Comparison of ENCODE assay signal across 15 mouse cellular contexts in genomic region chr17:72939569-72939899, GRCm38 (mm10). TPM values are rescaled to one million over a fixed set of nuclear protein-coding genes. Genes with fewer than 3 reads are reported as not detected.
DNase-seq lines count a peak whose midpoint lies in the region; ATAC-seq and TF ChIP-seq lines count a peak whose summit lies in the region.
"Had no signal": no experiment of that assay in that cellular context is flagged by ENCODE, and none has a peak within 500 bp of the region (broad histone marks: within the 10 kb centered on the region; RNA-seq: fewer than 3 reads in every experiment).

No protein-coding gene starts in this region.

- WGBS in heart, adult 2 months: 40% methylated on average over 6 of the region's 6 CpGs
- WGBS in spleen, adult 2 months: 4% methylated on average over 6 of the region's 6 CpGs
- 85% methylated on average over 6 of the region's 6 CpGs for whole genome bisulfite sequencing in hindbrain, embryonic 12.5 days
- WGBS in forebrain, embryonic 11.5 days: 88% methylated on average over 6 of the region's 6 CpGs

- no peak overlapping the region for H3K4me2 ChIP-seq in hindbrain, embryonic 12.5 days (replicated peaks)
- no peak overlapping the region for H3K4me2 ChIP-seq in forebrain, embryonic 11.5 days (ENCODE audit: low read depth, low read length, severe bottlenecking)
- H3K4me2 ChIP-seq: forebrain, embryonic 12.5 days; lung, embryonic 14.5 days had no signal

- peak; percentile 70; the same call in 1 of the 2 replicates for ATAC-seq in neutrophil, adult 5-6 weeks (ENCODE audit: extremely low read depth, insufficient number of reproducible peaks, low FRiP score, poor library complexity, severe bottlenecking)
- no peak for ATAC-seq in hindbrain, embryonic 12.5 days (ENCODE audit: low FRiP score)
- ATAC-seq in forebrain, embryonic 11.5 days (replicated peaks; ENCODE audit: low FRiP score): no peak

- H3K4me1 ChIP-seq in heart, adult 2 months (ENCODE audit: control insufficient read depth, insufficient read depth, low read length): peaks cover 17% of the 10 kb centered on the region
- peaks cover 42% of the 10 kb centered on the region; the same call in 1 of the 2 replicates for H3K4me1 ChIP-seq in spleen, adult 2 months (ENCODE audit: control insufficient read depth, insufficient read depth, insufficient read length)
- H3K4me1 ChIP-seq in hindbrain, embryonic 12.5 days: peaks cover 8% of the 10 kb centered on the region; the same call in 1 of the 2 replicates
- 0 out of 2 replicates have a peak, but pooled peaks cover under 1% of the 10 kb centered on the region for H3K4me1 ChIP-seq in forebrain, embryonic 11.5 days (replicated peaks; ENCODE audit: control insufficient read depth, insufficient read depth, low read length)

- no peaks in the 10 kb centered on the region for H3K79me2 ChIP-seq in heart, adult 2 months (replicated peaks; ENCODE audit: control insufficient read depth, insufficient read depth, low read length)

- no peak overlapping the region for H3K4me3 ChIP-seq in heart, adult 2 months
- H3K4me3 ChIP-seq in spleen, adult 2 months (ENCODE audit: extremely low read depth, insufficient read depth, insufficient read length): no peak overlapping the region
- H3K4me3 ChIP-seq in hindbrain, embryonic 12.5 days: no peak overlapping the region
- H3K4me3 ChIP-seq in left cerebral cortex, adult 2 months: no peak overlapping the region
- no peak overlapping the region for H3K4me3 ChIP-seq in forebrain, embryonic 11.5 days (ENCODE audit: low read depth, low read length)
- H3K4me3 ChIP-seq: forebrain, embryonic 12.5 days; hindbrain, embryonic 10.5 days had no signal

- peaks cover 42% of the 10 kb centered on the region for H3K36me3 ChIP-seq in heart, adult 2 months (ENCODE audit: control insufficient read depth, insufficient read depth, low read length)
- peaks cover 43% of the 10 kb centered on the region for H3K36me3 ChIP-seq in spleen, adult 2 months (ENCODE audit: control insufficient read depth, insufficient read depth, low read length)
- H3K36me3 ChIP-seq in hindbrain, embryonic 12.5 days: peaks cover 46% of the 10 kb centered on the region
- peaks cover 9% of the 10 kb centered on the region; the same call in 1 of the 2 replicates for H3K36me3 ChIP-seq in forebrain, embryonic 11.5 days (ENCODE audit: control insufficient read depth, insufficient read depth, low read length)

- intact Hi-C loops in heart, adult 2 months (cut with DNase I): no loop called here
- intact Hi-C loops in heart, postnatal 36 days (cut with DNase I): loop anchor here (5.0 kb wide), 1 partner anchor 33 kb away; no protein-coding TSS in a partner anchor
- intact Hi-C loops in left cerebral cortex, adult 2 months (cut with DNase I): no loop called here

- H3K27ac ChIP-seq in heart, adult 2 months: peak overlapping the region; percentile 31; the same call in 1 of the 2 replicates
- peak overlapping the region; percentile 89 for H3K27ac ChIP-seq in spleen, adult 2 months (ENCODE audit: insufficient read depth, low read length)
- no peak overlapping the region for H3K27ac ChIP-seq in hindbrain, embryonic 12.5 days
- H3K27ac ChIP-seq in left cerebral cortex, adult 2 months: no peak overlapping the region
- no peak overlapping the region for H3K27ac ChIP-seq in forebrain, embryonic 11.5 days (ENCODE audit: low read depth, low read length)
- H3K27ac ChIP-seq: forebrain, embryonic 12.5 days; hindbrain, embryonic 10.5 days had no signal

- H3K27me3 ChIP-seq in heart, adult 2 months (ENCODE audit: control insufficient read depth, insufficient read depth, low read length): no peaks in the 10 kb centered on the region
- H3K27me3 ChIP-seq in spleen, adult 2 months (ENCODE audit: control insufficient read depth, insufficient read depth, low read length): no peaks in the 10 kb centered on the region
- no peaks in the 10 kb centered on the region for H3K27me3 ChIP-seq in hindbrain, embryonic 12.5 days
- H3K27me3 ChIP-seq in forebrain, embryonic 11.5 days (ENCODE audit: control insufficient read depth, insufficient read depth, low read length): no peaks in the 10 kb centered on the region
- H3K27me3 ChIP-seq: forebrain, embryonic 12.5 days had no signal

- no peak for TF ChIP-seq EP300 in heart, adult 2 months (IDR thresholded peaks at IDR 0.05; ENCODE audit: insufficient read depth, low read depth, low read length)

- no peak for TF ChIP-seq CTCF in heart, adult 2 months (IDR thresholded peaks at IDR 0.05)
- TF ChIP-seq CTCF in spleen, adult 2 months (IDR thresholded peaks at IDR 0.05; ENCODE audit: extremely low read depth, insufficient read depth, insufficient read length, insufficient replicate concordance): no peak
- TF ChIP-seq CTCF in left cerebral cortex, adult 2 months (IDR thresholded peaks at IDR 0.05): no peak

- DNase-seq in heart, adult 2 months: no peak
- DNase-seq in heart, postnatal 36 days: no peak
- peak in 1 of 2 experiments; percentile 36 for DNase-seq in spleen, adult 2 months (ENCODE audit: low read depth in 1 of 2, low spot score in 2 of 2)
- DNase-seq in spleen, postnatal 4 days (ENCODE audit: low spot score in 2 of 2): no peak
- DNase-seq in left cerebral cortex, adult 2 months (ENCODE audit: extremely low spot score in 1 of 2, low spot score in 2 of 2): no peak
- DNase-seq in forebrain, embryonic 11.5 days (ENCODE audit: low spot score): no peak
- DNase-seq: cerebellum, adult 11-12 months; kidney, adult 18-20 months; kidney, postnatal 4 days had no signal

- H3K9me3 ChIP-seq in hindbrain, embryonic 12.5 days (replicated peaks): no peaks in the 10 kb centered on the region
- H3K9me3 ChIP-seq in forebrain, embryonic 11.5 days (ENCODE audit: control insufficient read depth, low read length): no peaks in the 10 kb centered on the region; the same call in 1 of the 2 replicates
- H3K9me3 ChIP-seq: forebrain, embryonic 12.5 days had no signal

- TF ChIP-seq POLR2A in heart, adult 2 months (IDR thresholded peaks at IDR 0.05; ENCODE audit: insufficient read depth, low read depth, low read length): no peak
- TF ChIP-seq POLR2A in spleen, adult 2 months (IDR thresholded peaks at IDR 0.05; ENCODE audit: low read depth, low read length): no peak

- H3K9ac ChIP-seq in heart, adult 2 months (ENCODE audit: low read depth, low read length): no peak overlapping the region
- no peak overlapping the region for H3K9ac ChIP-seq in hindbrain, embryonic 12.5 days
- H3K9ac ChIP-seq in forebrain, embryonic 11.5 days (ENCODE audit: low read length): no peak overlapping the region
- H3K9ac ChIP-seq: forebrain, embryonic 12.5 days; lung, embryonic 14.5 days had no signal

RNA-seq across cellular contexts. Expression of gene Lbh, which starts 21.4 kb away (rescaled TPM):
- 100 to 1,000 TPM; 354 to 451 TPM for total RNA-seq in heart, adult 2 months (2021)
- 522 and 708 TPM in 2 replicates for polyA plus RNA-seq in heart, adult 2 months (2012; rRNA removed)
- 100 to 1,000 TPM; 339 to 436 TPM for total RNA-seq in heart, postnatal 36 days (2021)
- polyA plus RNA-seq in spleen, adult 2 months (2012; rRNA removed): 171 and 212 TPM in 2 replicates
- 183 and 185 TPM in 2 replicates for total RNA-seq in neutrophil, adult 5-6 weeks (2017)
- 4.3 and 4.4 TPM in 2 replicates for polyA plus RNA-seq in hindbrain, embryonic 12.5 days (2016; fragmentation: Nextera tagmentation; extraction: Ambion mirVana)
- total RNA-seq in left cerebral cortex, adult 2 months (2021): 10 to 100 TPM; 37.5 to 37.8 TPM
- polyA plus RNA-seq in forebrain, embryonic 11.5 days (2014; fragmentation: Nextera tagmentation; extraction: Ambion mirVana): 2.9 and 3.3 TPM in 2 replicates
- total RNA-seq: MEL had no signal

Comparison
In these comparisons a context has a peak if more than half of its experiments do, and no peak if none do; other contexts are left out.
1. H3K27ac ChIP-seq: peak in heart, adult 2 months (single experiment) and spleen, adult 2 months (single experiment); none in hindbrain, embryonic 12.5 days (single experiment), left cerebral cortex, adult 2 months (single experiment) and forebrain, embryonic 11.5 days (single experiment).